Mouse (Mus musculus): Measurements from ENCODE around the gene Zkscan6.

- TF ChIP-seq CTCF (IDR thresholded peaks at IDR 0.05; ENCODE audit: low read depth) (no peak), EP300 (optimal IDR thresholded peaks at IDR 0.05) (no peak)
Measured at GRCm38 (mm10) chr11:65824556-65824955, 17.6 kb downstream of the Zkscan6 start.
